Mouse (Mus musculus): ENCODE data around the gene Gcdh.
A peak's percentile ranks its signal among the peaks of the same experiment; 100 is the strongest.

Gene Gcdh

GRCm38 (mm10) chr8:84846722-84847572 lies 46.8 kb downstream of the Gcdh start, which contains the start of gene Calr:
Calr (minus strand) TSS chr8:84846934.
- Histone ChIP-seq H3K4me1 (replicated peaks; ENCODE audit: low read depth, low read length) (peaks cover 50% of the 10 kb centered on the region), H3K36me3 (ENCODE audit: insufficient read depth, low read length) (peaks cover 43% of the 10 kb centered on the region), H3K9me3 (ENCODE audit: low read length) (no peaks in the 10 kb centered on the region), H3K4me3 (replicated peaks; ENCODE audit: low read length) (peak within 1 kb of the TSS; percentile 100), H3K27me3 (ENCODE audit: insufficient read depth, low read length) (no peaks in the 10 kb centered on the region)
- TF ChIP-seq CTCF (conservative IDR thresholded peaks at IDR 0.05; ENCODE audit: low read length) (no peak), NANOG (IDR thresholded peaks at IDR 0.05; ENCODE audit: borderline replicate concordance, low read length) (no peak), POU5F1 (IDR thresholded peaks at IDR 0.05; ENCODE audit: borderline replicate concordance, low read length) (no peak)

GRCm38 (mm10) chr8:84846094-84846721 lies 47.5 kb downstream of the Gcdh start:
- peaks cover 50% of the 10 kb centered on the region for H3K4me1 ChIP-seq (replicated peaks; ENCODE audit: low read depth, low read length)
- peak overlapping the region; percentile 100 for H3K4me3 ChIP-seq (replicated peaks; ENCODE audit: low read length)
- H3K27me3 ChIP-seq (ENCODE audit: insufficient read depth, low read length), result no peaks in the 10 kb centered on the region
- no peaks in the 10 kb centered on the region for H3K9me3 ChIP-seq (ENCODE audit: low read length)
- peaks cover 51% of the 10 kb centered on the region for H3K36me3 ChIP-seq (ENCODE audit: insufficient read depth, low read length)
- TF ChIP-seq CTCF (conservative IDR thresholded peaks at IDR 0.05; ENCODE audit: low read length), result no peak
- TF ChIP-seq NANOG (IDR thresholded peaks at IDR 0.05; ENCODE audit: borderline replicate concordance, low read length), result no peak
- no peak for TF ChIP-seq POU5F1 (IDR thresholded peaks at IDR 0.05; ENCODE audit: borderline replicate concordance, low read length)

- peaks cover 55% of the 10 kb centered on the region for H3K36me3 ChIP-seq (ENCODE audit: insufficient read depth, low read length)
- H3K4me1 ChIP-seq (replicated peaks; ENCODE audit: low read depth, low read length), result peaks cover 50% of the 10 kb centered on the region
- no peaks in the 10 kb centered on the region for H3K9me3 ChIP-seq (ENCODE audit: low read length)
- no peaks in the 10 kb centered on the region for H3K27me3 ChIP-seq (ENCODE audit: insufficient read depth, low read length)
- TF ChIP-seq POU5F1 (IDR thresholded peaks at IDR 0.05; ENCODE audit: borderline replicate concordance, low read length) (no peak), NANOG (IDR thresholded peaks at IDR 0.05; ENCODE audit: borderline replicate concordance, low read length) (no peak), CTCF (conservative IDR thresholded peaks at IDR 0.05; ENCODE audit: low read length) (no peak)
- peak overlapping the region; percentile 100 for H3K4me3 ChIP-seq (replicated peaks; ENCODE audit: low read length)
Observed at GRCm38 (mm10) chr8:84845355-84846093, 48.2 kb downstream of the Gcdh start.

- H3K27me3 ChIP-seq (ENCODE audit: insufficient read depth, low read length), result no peaks in the 10 kb centered on the region
- H3K4me1 ChIP-seq (replicated peaks; ENCODE audit: low read depth, low read length), result peaks cover 53% of the 10 kb centered on the region
- no peaks in the 10 kb centered on the region for H3K9me3 ChIP-seq (ENCODE audit: low read length)
- no peak for TF ChIP-seq CTCF (conservative IDR thresholded peaks at IDR 0.05; ENCODE audit: low read length)
- no peak for TF ChIP-seq NANOG (IDR thresholded peaks at IDR 0.05; ENCODE audit: borderline replicate concordance, low read length)
- TF ChIP-seq POU5F1 (IDR thresholded peaks at IDR 0.05; ENCODE audit: borderline replicate concordance, low read length), result no peak
- H3K36me3 ChIP-seq (ENCODE audit: insufficient read depth, low read length), result peaks cover 56% of the 10 kb centered on the region
- peak overlapping the region; percentile 100 for H3K4me3 ChIP-seq (replicated peaks; ENCODE audit: low read length)
Observed at GRCm38 (mm10) chr8:84844397-84845070, 49.2 kb downstream of the Gcdh start.

- Histone ChIP-seq H3K9me3 (ENCODE audit: low read length) (no peaks in the 10 kb centered on the region), H3K27me3 (ENCODE audit: insufficient read depth, low read length) (no peaks in the 10 kb centered on the region), H3K36me3 (ENCODE audit: insufficient read depth, low read length) (peaks cover 86% of the 10 kb centered on the region), H3K4me3 (replicated peaks; ENCODE audit: low read length) (no peak overlapping the region), H3K4me1 (replicated peaks; ENCODE audit: low read depth, low read length) (peaks cover 69% of the 10 kb centered on the region)
- TF ChIP-seq NANOG (IDR thresholded peaks at IDR 0.05; ENCODE audit: borderline replicate concordance, low read length), result no peak
- TF ChIP-seq POU5F1 (IDR thresholded peaks at IDR 0.05; ENCODE audit: borderline replicate concordance, low read length), result no peak
- no peak for TF ChIP-seq CTCF (conservative IDR thresholded peaks at IDR 0.05; ENCODE audit: low read length)
Observed at GRCm38 (mm10) chr8:84841514-84841913, 52.2 kb downstream of the Gcdh start.

- TF ChIP-seq CTCF (conservative IDR thresholded peaks at IDR 0.05; ENCODE audit: low read length) (no peak), NANOG (IDR thresholded peaks at IDR 0.05; ENCODE audit: borderline replicate concordance, low read length) (no peak)
- Histone ChIP-seq H3K9me3 (ENCODE audit: low read length) (no peaks in the 10 kb centered on the region), H3K27me3 (ENCODE audit: insufficient read depth, low read length) (no peaks in the 10 kb centered on the region), H3K4me1 (replicated peaks; ENCODE audit: low read depth, low read length) (peaks cover 72% of the 10 kb centered on the region), H3K4me3 (replicated peaks; ENCODE audit: low read length) (peak within 1 kb of the TSS; percentile 94), H3K36me3 (ENCODE audit: insufficient read depth, low read length) (peaks cover 88% of the 10 kb centered on the region)
Observed at GRCm38 (mm10) chr8:84840248-84840999, 53.3 kb downstream of the Gcdh start, which contains the start of gene Rad23a. Rad23a (minus strand) TSS chr8:84840665.

GRCm38 (mm10) chr8:84839875-84840247 lies 53.9 kb downstream of the Gcdh start:
- no peak for TF ChIP-seq POU5F1 (IDR thresholded peaks at IDR 0.05; ENCODE audit: borderline replicate concordance, low read length)
- no peak for TF ChIP-seq NANOG (IDR thresholded peaks at IDR 0.05; ENCODE audit: borderline replicate concordance, low read length)
- TF ChIP-seq CTCF (conservative IDR thresholded peaks at IDR 0.05; ENCODE audit: low read length), result no peak
- peak overlapping the region; percentile 94 for H3K4me3 ChIP-seq (replicated peaks; ENCODE audit: low read length)
- no peaks in the 10 kb centered on the region for H3K9me3 ChIP-seq (ENCODE audit: low read length)
- no peaks in the 10 kb centered on the region for H3K27me3 ChIP-seq (ENCODE audit: insufficient read depth, low read length)
- H3K4me1 ChIP-seq (replicated peaks; ENCODE audit: low read depth, low read length), result peaks cover 70% of the 10 kb centered on the region
- peaks cover 88% of the 10 kb centered on the region for H3K36me3 ChIP-seq (ENCODE audit: insufficient read depth, low read length)

All from E14TG2a.4 (cell line).